Mouse (Mus musculus) small intestine, adult 2 months (tissue): ENCODE data around the gene Coq8b. TPM values are rescaled to one million over a fixed set of nuclear protein-coding genes. Genes with fewer than 3 reads are reported as not detected.

Experiments used
- H3K27ac ChIP-seq: fragments of 200-500 bp; 2 replicates; pipeline ENCODE4 v1.5.1; 2012; ENCODE audit warnings: low read depth, low read length, control low read depth, inconsistent platforms; ENCODE audit not compliant: insufficient read depth
- H3K27me3 ChIP-seq: fragments of 200-500 bp; 2 replicates; pipeline ENCODE4 v1.6.1; 2012; ENCODE audit warnings: mild to moderate bottlenecking, moderate library complexity, low read length, inconsistent platforms; ENCODE audit not compliant: control insufficient read depth, insufficient read depth
- H3K36me3 ChIP-seq: fragments of 200-500 bp; 2 replicates; pipeline ENCODE4 v1.6.1; 2012; ENCODE audit warnings: mild to moderate bottlenecking, low read length, control low read depth, inconsistent platforms; ENCODE audit not compliant: control insufficient read depth, insufficient read depth
- H3K4me1 ChIP-seq: fragments of 200-500 bp; 2 replicates; pipeline ENCODE4 v1.6.1; 2012; ENCODE audit warnings: low read length, inconsistent platforms, mixed read lengths; ENCODE audit not compliant: control insufficient read depth, insufficient read depth, insufficient read length
- H3K4me3 ChIP-seq: fragments of 200-500 bp; 2 replicates; pipeline ENCODE4 v1.5.1; 2012; ENCODE audit warnings: low read depth, mild to moderate bottlenecking, control low read depth, inconsistent platforms, low read length, moderate library complexity
- CTCF ChIP-seq: fragments of 200-500 bp; IDR thresholded peaks from 2 replicates; pipeline ENCODE4 v1.5.1; 2012; ENCODE audit warnings: low read depth, mild to moderate bottlenecking, control low read depth, inconsistent platforms, low read length, moderate library complexity, mixed read lengths; ENCODE audit not compliant: insufficient replicate concordance, insufficient read length; ENCODE audit errors: extremely low read depth
- POLR2A ChIP-seq: fragments of 200-500 bp; IDR thresholded peaks from 2 replicates; pipeline ENCODE4 v1.6.1; 2012; ENCODE audit warnings: low read depth, mild to moderate bottlenecking, control low read depth, inconsistent platforms, low read length, moderate library complexity
- WGBS: fragments of 180-500 bp; shearing (Covaris S2); methylation state at CpG from one replicate; pipeline ENCODE4 v1.1.7; 2018; 5-methylcytosine and 5-hydroxymethylcytosine counted together
- polyA plus RNA-seq: library from polyadenylated mRNA; depleted of rRNA; stranded (reverse); fragments of >200 nt; gene quantifications from 2 replicates; pipeline ENCODE4 v1.2.3, GENCODE M21; 2012

The Coq8b gene
- polyA plus RNA-seq, 1 experiment, result 60.7 TPM

DNA sequence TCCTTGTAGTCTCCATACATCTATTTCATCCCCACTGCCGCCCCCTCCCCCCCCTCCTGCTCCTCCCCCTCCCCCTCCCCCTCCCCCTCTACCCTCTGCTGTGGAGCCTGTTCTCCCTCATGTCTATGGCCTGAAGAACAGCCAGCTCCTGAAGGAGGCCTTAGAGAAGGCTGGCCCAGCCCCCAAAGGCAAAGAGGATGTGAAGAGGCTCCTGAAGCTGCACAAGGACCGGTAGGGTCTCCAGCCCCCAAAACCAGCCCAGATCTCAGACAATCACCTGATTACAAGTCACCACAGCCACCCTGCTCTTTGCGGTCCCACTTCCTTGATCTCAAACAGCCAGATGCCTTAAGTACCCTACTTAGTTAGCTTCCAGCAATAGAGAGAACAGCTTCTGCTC lies 35.7 kb upstream of the Coq8b start:
- WGBS, result 86% methylated on average over 3 of the region's 3 CpGs
- Histone ChIP-seq H3K36me3 (peaks cover 25% of the 10 kb centered on the region), H3K27ac (0 out of 2 replicates have a peak overlapping the region, but pooled peaks have one; percentile 10), H3K4me3 (no peak overlapping the region), H3K4me1 (peaks cover 12% of the 10 kb centered on the region; the same call in 1 of the 2 replicates), H3K27me3 (no peaks in the 10 kb centered on the region)
- TF ChIP-seq CTCF, result no peak
- TF ChIP-seq POLR2A, result no peak

- H3K27ac ChIP-seq, result peak overlapping the region; percentile 40; the same call in 1 of the 2 replicates
- WGBS, result 88% methylated on average over 8 of the region's 8 CpGs
- no peaks in the 10 kb centered on the region for H3K27me3 ChIP-seq
- no peak overlapping the region for H3K4me3 ChIP-seq
- no peak for TF ChIP-seq POLR2A
- no peak for TF ChIP-seq CTCF
- H3K36me3 ChIP-seq, result peaks cover 20% of the 10 kb centered on the region
- H3K4me1 ChIP-seq, result peaks cover 16% of the 10 kb centered on the region; the same call in 1 of the 2 replicates
Observed at GRCm38 (mm10) chr7:27197634-27198033, 35.2 kb upstream of the Coq8b start.

GRCm38 (mm10) chr7:27198355-27198754 lies 34.5 kb upstream of the Coq8b start:
- TF ChIP-seq CTCF, result no peak
- no peak for TF ChIP-seq POLR2A
- Histone ChIP-seq H3K4me3 (no peak overlapping the region), H3K36me3 (peaks cover 15% of the 10 kb centered on the region), H3K4me1 (peaks cover 23% of the 10 kb centered on the region; the same call in 1 of the 2 replicates), H3K27me3 (no peaks in the 10 kb centered on the region), H3K27ac (0 out of 2 replicates have a peak overlapping the region, but pooled peaks have one; percentile 11)

DNA sequence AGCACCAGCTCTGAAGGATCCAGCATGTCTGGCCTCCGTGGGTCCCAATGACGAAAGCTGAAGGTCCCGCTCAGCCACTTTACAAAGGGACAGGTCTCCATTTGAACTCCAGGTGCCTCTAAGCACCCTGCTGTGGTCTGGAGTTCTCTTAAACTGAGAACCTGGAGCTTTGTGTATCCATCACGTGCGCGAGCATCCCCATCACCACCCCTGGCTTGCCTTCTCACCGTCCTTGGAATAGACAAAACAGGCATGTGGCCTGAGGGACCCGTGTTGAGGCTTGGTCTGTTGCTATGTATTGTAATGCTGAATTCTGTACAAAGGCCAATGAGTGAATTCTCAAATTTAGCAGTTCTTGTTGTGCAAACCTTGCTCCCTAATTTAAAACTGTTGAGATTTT lies 34.0 kb upstream of the Coq8b start:
- H3K36me3 ChIP-seq, result peaks cover 12% of the 10 kb centered on the region
- 0 out of 2 replicates have a peak overlapping the region, but pooled peaks have one; percentile 11 for H3K27ac ChIP-seq
- no peak overlapping the region for H3K4me3 ChIP-seq
- no peaks in the 10 kb centered on the region for H3K27me3 ChIP-seq
- TF ChIP-seq POLR2A, result no peak
- TF ChIP-seq CTCF, result no peak
- H3K4me1 ChIP-seq, result peaks cover 22% of the 10 kb centered on the region; the same call in 1 of the 2 replicates
- WGBS, result 89% methylated on average over 8 of the region's 8 CpGs

DNA sequence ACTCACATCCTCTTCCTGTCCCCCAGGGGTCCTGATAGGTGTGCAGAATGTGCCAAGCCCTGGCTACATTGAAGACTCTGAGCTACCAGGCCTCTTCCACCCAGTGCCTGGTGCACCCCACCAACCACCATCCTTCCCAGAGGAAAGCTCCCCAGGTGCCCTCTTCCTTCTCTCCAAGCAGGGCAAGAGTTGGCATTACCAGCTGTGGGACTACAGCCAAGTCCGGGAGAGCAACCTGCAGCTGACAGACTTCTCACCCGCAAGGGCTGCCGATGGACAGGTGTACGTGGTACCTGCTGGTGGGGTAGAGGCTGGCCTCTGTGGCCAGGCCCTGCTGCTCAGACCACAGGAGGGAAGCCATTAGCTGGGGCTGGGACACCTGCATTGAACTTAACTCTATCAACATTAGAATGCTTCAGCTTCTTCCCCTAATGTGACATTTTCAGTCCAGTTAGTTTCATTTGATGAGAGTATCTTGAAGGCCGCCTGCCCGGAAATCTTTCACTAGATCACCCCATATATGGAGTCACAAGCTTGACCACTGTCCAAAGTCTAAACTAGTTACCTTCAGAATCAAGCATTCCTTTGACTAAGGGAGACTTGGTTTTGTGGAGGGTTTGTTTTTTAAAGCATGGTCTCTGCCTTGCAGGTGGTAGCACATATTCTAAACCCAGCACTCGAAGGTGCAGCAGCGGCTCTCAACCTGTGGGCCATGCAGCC lies 28.9 kb upstream of the Coq8b start:
- Histone ChIP-seq H3K27ac (no peak overlapping the region), H3K27me3 (no peaks in the 10 kb centered on the region), H3K4me3 (no peak overlapping the region), H3K36me3 (peaks cover 29% of the 10 kb centered on the region), H3K4me1 (peaks cover 13% of the 10 kb centered on the region; the same call in 1 of the 2 replicates)
- TF ChIP-seq CTCF, result no peak
- no peak for TF ChIP-seq POLR2A
- 77% methylated on average over 8 of the region's 8 CpGs for WGBS

DNA sequence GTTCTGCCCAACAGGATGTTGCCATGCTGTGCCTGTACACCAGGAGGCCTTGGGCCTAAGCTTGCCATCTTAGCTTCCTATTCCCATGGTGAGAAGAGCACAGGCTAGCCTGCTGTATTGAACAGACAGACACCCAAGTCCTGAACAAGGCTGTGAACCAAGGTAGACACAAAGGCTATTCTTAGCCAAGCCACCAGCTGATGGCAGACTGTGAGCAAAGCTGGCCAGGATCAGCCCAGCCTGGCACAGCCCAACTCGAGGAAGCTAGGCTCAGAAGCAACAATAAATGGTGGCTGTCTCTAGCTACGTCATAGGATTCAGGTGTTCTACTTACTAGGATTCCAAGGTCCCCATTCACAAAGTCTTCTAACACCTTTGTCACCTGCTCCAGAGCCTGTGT lies 20.2 kb upstream of the Coq8b start:
- no peaks in the 10 kb centered on the region for H3K4me1 ChIP-seq
- no peak overlapping the region for H3K27ac ChIP-seq
- TF ChIP-seq CTCF, result no peak
- no peak for TF ChIP-seq POLR2A
- WGBS, result 77% methylated on average over 2 of the region's 2 CpGs
- no peak overlapping the region for H3K4me3 ChIP-seq
- no peaks in the 10 kb centered on the region for H3K27me3 ChIP-seq
- H3K36me3 ChIP-seq, result peaks cover 74% of the 10 kb centered on the region

GRCm38 (mm10) chr7:27218586-27218985 lies 14.2 kb upstream of the Coq8b start:
- no peaks in the 10 kb centered on the region for H3K27me3 ChIP-seq
- H3K4me3 ChIP-seq, result no peak overlapping the region
- TF ChIP-seq CTCF (no peak), POLR2A (no peak)
- H3K27ac ChIP-seq, result no peak overlapping the region
- H3K4me1 ChIP-seq, result peaks cover 22% of the 10 kb centered on the region
- 82% methylated on average over 7 of the region's 7 CpGs for WGBS
- peaks cover 44% of the 10 kb centered on the region for H3K36me3 ChIP-seq
